Comparison of ENCODE assay signal across 19 mouse cellular contexts in the genomic region with DNA sequence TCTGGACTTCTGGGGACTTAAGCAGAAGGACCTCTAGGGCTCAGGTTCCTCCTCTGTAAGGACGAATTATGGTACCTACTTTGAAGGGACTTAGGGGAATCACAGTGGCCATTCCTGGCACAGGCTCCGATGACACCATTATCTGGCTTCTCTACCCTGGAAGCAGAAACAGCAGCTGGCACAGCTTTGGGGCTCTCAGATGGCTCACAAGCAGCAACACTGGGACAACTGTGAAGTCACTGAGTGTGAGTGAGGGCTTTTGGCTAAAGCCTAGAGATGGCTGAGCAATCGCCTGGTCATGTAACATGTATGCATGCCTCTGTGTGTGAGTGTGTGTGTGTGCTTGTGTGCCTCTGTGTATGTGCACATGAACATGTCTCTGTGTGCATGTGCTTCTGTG. TPM values are rescaled to one million over a fixed set of nuclear protein-coding genes. Genes with fewer than 3 reads are reported as not detected.
A peak's percentile ranks its signal among the peaks of the same experiment; 100 is the strongest.
DNase-seq lines count a peak whose midpoint lies in the region; ATAC-seq and TF ChIP-seq lines count a peak whose summit lies in the region.
"Had no signal": no experiment of that assay in that cellular context is flagged by ENCODE, and none has a peak within 500 bp of the region (broad histone marks: within the 10 kb centered on the region; RNA-seq: fewer than 3 reads in every experiment).

No protein-coding gene starts in this region.

- no peak overlapping the region for H3K4me2 ChIP-seq in hindbrain, postnatal 0 days (ENCODE audit: low read depth, low read length)
- H3K4me2 ChIP-seq in midbrain, postnatal 0 days (ENCODE audit: low read depth, low read length, poor library complexity, severe bottlenecking), result no peak overlapping the region
- no peak overlapping the region for H3K4me2 ChIP-seq in midbrain, embryonic 16.5 days (ENCODE audit: low read length)
- H3K4me2 ChIP-seq: embryonic facial prominence, embryonic 13.5 days; forebrain, embryonic 12.5 days; heart, embryonic 12.5 days; hindbrain, embryonic 15.5 days had no signal

- no peak overlapping the region for H3K4me3 ChIP-seq in hindbrain, postnatal 0 days (ENCODE audit: low read length)
- H3K4me3 ChIP-seq in hindbrain, embryonic 10.5 days, result no peak overlapping the region
- no peak overlapping the region for H3K4me3 ChIP-seq in midbrain, postnatal 0 days (ENCODE audit: low read depth, low read length)
- H3K4me3 ChIP-seq in midbrain, embryonic 16.5 days (ENCODE audit: low read depth, low read length), result no peak overlapping the region
- H3K4me3 ChIP-seq: embryonic facial prominence, embryonic 13.5 days; forebrain, embryonic 12.5 days; heart, adult 2 months; heart, embryonic 12.5 days; hindbrain, embryonic 15.5 days had no signal

- H3K36me3 ChIP-seq in hindbrain, postnatal 0 days (ENCODE audit: insufficient read depth, low read length), result no peaks in the 10 kb centered on the region
- H3K36me3 ChIP-seq in hindbrain, embryonic 10.5 days, result no peaks in the 10 kb centered on the region
- H3K36me3 ChIP-seq in midbrain, postnatal 0 days (ENCODE audit: insufficient read depth, low read length), result no peaks in the 10 kb centered on the region
- no peaks in the 10 kb centered on the region for H3K36me3 ChIP-seq in midbrain, embryonic 16.5 days (ENCODE audit: control insufficient read depth, insufficient read depth, low read length)
- H3K36me3 ChIP-seq: embryonic facial prominence, embryonic 13.5 days; forebrain, embryonic 12.5 days; heart, embryonic 12.5 days; hindbrain, embryonic 15.5 days had no signal

- H3K27me3 ChIP-seq in hindbrain, postnatal 0 days (ENCODE audit: insufficient read depth, low read length), result 0 out of 2 replicates have a peak, but pooled peaks cover 10% of the 10 kb centered on the region
- peaks cover 61% of the 10 kb centered on the region for H3K27me3 ChIP-seq in hindbrain, embryonic 10.5 days (ENCODE audit: insufficient read depth, poor library complexity, severe bottlenecking)
- H3K27me3 ChIP-seq in midbrain, postnatal 0 days (ENCODE audit: insufficient read depth, low read length), result peaks cover 29% of the 10 kb centered on the region; the same call in 1 of the 2 replicates
- H3K27me3 ChIP-seq in midbrain, embryonic 16.5 days (ENCODE audit: control insufficient read depth, insufficient read depth, low read depth, low read length), result peaks cover 33% of the 10 kb centered on the region

- 0 out of 2 replicates have a peak, but pooled peaks have one; percentile 19 for ATAC-seq in hindbrain, postnatal 0 days
- no peak for ATAC-seq in midbrain, postnatal 0 days (ENCODE audit: low FRiP score)
- ATAC-seq in midbrain, embryonic 16.5 days, result no peak
- ATAC-seq: forebrain, embryonic 16.5 days; inflammation-experienced regulatory T-cells, adult 6 months had no signal

- H3K9me3 ChIP-seq in hindbrain, postnatal 0 days (ENCODE audit: low read length), result no peaks in the 10 kb centered on the region
- no peaks in the 10 kb centered on the region for H3K9me3 ChIP-seq in hindbrain, embryonic 10.5 days
- no peaks in the 10 kb centered on the region for H3K9me3 ChIP-seq in midbrain, postnatal 0 days (ENCODE audit: low read length)
- no peaks in the 10 kb centered on the region for H3K9me3 ChIP-seq in midbrain, embryonic 16.5 days (replicated peaks; ENCODE audit: control insufficient read depth, low read length, poor library complexity, severe bottlenecking)
- H3K9me3 ChIP-seq: embryonic facial prominence, embryonic 13.5 days; forebrain, embryonic 12.5 days; heart, embryonic 12.5 days; hindbrain, embryonic 15.5 days had no signal

- peaks cover 9% of the 10 kb centered on the region; the same call in 1 of the 2 replicates for H3K4me1 ChIP-seq in hindbrain, postnatal 0 days (ENCODE audit: insufficient read depth, low read length)
- H3K4me1 ChIP-seq in hindbrain, embryonic 10.5 days (replicated peaks), result peaks cover 33% of the 10 kb centered on the region
- peaks cover 4% of the 10 kb centered on the region; the same call in 1 of the 2 replicates for H3K4me1 ChIP-seq in midbrain, postnatal 0 days (ENCODE audit: insufficient read depth, low read length)
- peaks cover 11% of the 10 kb centered on the region for H3K4me1 ChIP-seq in midbrain, embryonic 16.5 days (ENCODE audit: control insufficient read depth, insufficient read depth, low read length)

- no peak for TF ChIP-seq CTCF in hindbrain, postnatal 0 days (IDR thresholded peaks at IDR 0.05; ENCODE audit: low read depth)
- TF ChIP-seq CTCF in midbrain, postnatal 0 days (IDR thresholded peaks at IDR 0.05), result no peak

- no peak overlapping the region for H3K9ac ChIP-seq in hindbrain, postnatal 0 days (replicated peaks; ENCODE audit: low read length)
- no peak overlapping the region for H3K9ac ChIP-seq in midbrain, postnatal 0 days (replicated peaks; ENCODE audit: low read length, poor library complexity, severe bottlenecking)
- H3K9ac ChIP-seq in midbrain, embryonic 16.5 days (ENCODE audit: low read depth, low read length), result no peak overlapping the region
- H3K9ac ChIP-seq: embryonic facial prominence, embryonic 13.5 days; forebrain, embryonic 12.5 days; heart, embryonic 12.5 days; hindbrain, embryonic 15.5 days had no signal

- no peak overlapping the region for H3K27ac ChIP-seq in hindbrain, postnatal 0 days
- no peak overlapping the region for H3K27ac ChIP-seq in hindbrain, embryonic 10.5 days
- H3K27ac ChIP-seq in midbrain, postnatal 0 days (ENCODE audit: low read depth, low read length), result no peak overlapping the region
- H3K27ac ChIP-seq in midbrain, embryonic 16.5 days (ENCODE audit: low read length), result no peak overlapping the region
- H3K27ac ChIP-seq: embryonic facial prominence, embryonic 13.5 days; forebrain, embryonic 12.5 days; heart, adult 2 months; hindbrain, embryonic 15.5 days had no signal

- WGBS in hindbrain, postnatal 0 days, result 56% methylated on average over 3 of the region's 3 CpGs
- WGBS in hindbrain, embryonic 10.5 days, result 75% methylated on average over 3 of the region's 3 CpGs
- 75% methylated on average over 3 of the region's 3 CpGs for WGBS in midbrain, postnatal 0 days
- WGBS in midbrain, embryonic 16.5 days, result 75% methylated on average over 3 of the region's 3 CpGs

- DNase-seq in cerebellum, postnatal 10 days, result peak; percentile 67
- no peak for DNase-seq in cerebellum, adult 11-12 months
- DNase-seq in hindbrain, postnatal 0 days (ENCODE audit: low spot score), result peak; percentile 48
- DNase-seq in hindbrain, embryonic 10.5 days (ENCODE audit: low spot score), result no peak
- peak; percentile 43 for DNase-seq in midbrain, postnatal 0 days (ENCODE audit: low spot score)
- no peak for DNase-seq in lung, postnatal 14 days
- DNase-seq: adrenal gland, postnatal 36 days; cerebellum, adult 11 months; cerebellum, adult 9-10 months; cerebellum, postnatal 36 days; heart, adult 2 months had no signal

RNA-seq across cellular contexts. Expression of a gene that starts 2.4 kb away (rescaled TPM):
- 1.2 and 2.3 TPM in 2 replicates for total RNA-seq in hindbrain, postnatal 0 days (2014; rRNA removed)
- polyA plus RNA-seq in hindbrain, postnatal 0 days (2015; fragmentation: Nextera tagmentation; extraction: Ambion mirVana), result 1.2 TPM in 2 replicates
- polyA plus RNA-seq in hindbrain, embryonic 10.5 days (2016; fragmentation: Nextera tagmentation; extraction: Ambion mirVana), result 1.7 and 4.3 TPM in 2 replicates
- 0.76 and 1.3 TPM in 2 replicates for total RNA-seq in midbrain, postnatal 0 days (2014; rRNA removed)
- 1.1 and 1.3 TPM in 2 replicates for polyA plus RNA-seq in midbrain, postnatal 0 days (2015; fragmentation: Nextera tagmentation; extraction: Ambion mirVana)
- polyA plus RNA-seq in midbrain, embryonic 16.5 days (2015; fragmentation: Nextera tagmentation; extraction: Ambion mirVana), result 1.1 and 1.3 TPM in 2 replicates
- total RNA-seq: MEL had no signal
- polyA plus RNA-seq: inflammation-experienced regulatory T-cells, adult 6 months had no signal

RNA-seq across cellular contexts. Expression of a gene that starts 23.1 kb away (rescaled TPM):
- 2.4 and 8.7 TPM in 2 replicates for total RNA-seq in hindbrain, postnatal 0 days (2014; rRNA removed)
- 3.9 and 4.3 TPM in 2 replicates for polyA plus RNA-seq in hindbrain, postnatal 0 days (2015; fragmentation: Nextera tagmentation; extraction: Ambion mirVana)
- polyA plus RNA-seq in hindbrain, embryonic 10.5 days (2016; fragmentation: Nextera tagmentation; extraction: Ambion mirVana), result 5.3 and 6.5 TPM in 2 replicates
- total RNA-seq in midbrain, postnatal 0 days (2014; rRNA removed), result 4.6 and 6.0 TPM in 2 replicates
- polyA plus RNA-seq in midbrain, postnatal 0 days (2015; fragmentation: Nextera tagmentation; extraction: Ambion mirVana), result 5.2 and 5.3 TPM in 2 replicates
- 7.9 and 10.5 TPM in 2 replicates for polyA plus RNA-seq in midbrain, embryonic 16.5 days (2015; fragmentation: Nextera tagmentation; extraction: Ambion mirVana)

Comparison
In these comparisons a context has a peak if more than half of its experiments do, and no peak if none do; other contexts are left out.
1. DNase-seq: peak in cerebellum, postnatal 10 days (2 of 2), hindbrain, postnatal 0 days (single experiment) and midbrain, postnatal 0 days (single experiment); none in cerebellum, adult 11-12 months (single experiment), hindbrain, embryonic 10.5 days (single experiment) and lung, postnatal 14 days (single experiment).